Mouse (Mus musculus) urinary bladder, postnatal 25 days (tissue): ENCODE data around the gene Zfp410.
"Not testable (repeated sequence)": the region's sequence is repeated elsewhere in the genome, so short reads cannot be mapped to it uniquely, and the experiment has no call there.

ENCODE experiments used
- DNase-seq: peaks from one replicate; pipeline ENCODE4 v3.0.0; 2022; ENCODE audit warnings: low spot score

The Zfp410 gene

DNA sequence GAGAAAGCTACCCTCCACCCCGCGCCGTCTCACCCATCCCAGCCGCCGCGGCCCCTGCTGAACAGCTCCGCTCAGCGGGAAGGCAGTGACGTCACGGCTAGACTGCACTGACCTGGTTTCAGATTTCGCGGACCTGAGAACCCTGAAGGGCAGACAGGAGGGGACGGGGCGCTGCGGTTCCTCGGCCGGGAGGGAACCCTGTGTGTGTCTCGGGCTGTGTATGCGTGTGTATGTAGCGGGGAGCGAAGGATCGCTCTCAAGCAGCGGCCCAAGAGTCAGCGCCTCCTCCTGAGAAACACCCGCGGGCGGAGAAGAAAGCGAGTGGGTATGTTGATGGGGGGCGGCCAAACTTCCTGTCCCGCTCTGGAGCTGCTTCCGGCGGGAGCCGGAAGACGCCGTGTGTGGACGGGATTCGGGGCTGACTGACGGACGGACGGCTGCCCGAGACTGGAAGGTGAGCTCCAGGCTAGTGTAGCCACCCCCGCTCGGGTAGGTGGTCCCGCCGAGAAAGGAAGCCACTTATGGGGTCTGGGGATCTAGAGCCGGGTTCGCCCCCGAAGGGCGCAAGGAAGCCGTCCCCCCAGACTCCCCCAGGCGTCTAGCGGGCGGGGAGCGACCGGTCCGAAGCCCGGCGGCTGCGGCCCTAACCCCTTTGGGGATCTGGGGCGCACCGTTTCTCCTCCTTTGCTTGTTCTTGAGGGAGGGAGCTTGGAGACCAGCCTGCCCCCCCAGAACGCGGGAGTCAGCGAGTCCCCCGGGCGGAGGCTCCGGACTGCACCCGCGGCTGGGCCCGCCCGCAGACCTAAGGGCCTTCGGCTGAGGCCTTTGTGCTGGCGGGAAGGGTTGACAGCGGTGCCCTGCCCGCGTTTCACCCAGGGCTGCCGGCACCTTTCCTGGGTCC lies at the start of gene Zfp410:
Zfp410 (plus strand) TSS at position 132 of the 901 bp plus-strand sequence.
- peak; percentile 77 for DNase-seq

- DNase-seq, result no peak
Observed at GRCm38 (mm10) chr12:84267264-84267663, 49.4 kb upstream of the Zfp410 start.

DNA sequence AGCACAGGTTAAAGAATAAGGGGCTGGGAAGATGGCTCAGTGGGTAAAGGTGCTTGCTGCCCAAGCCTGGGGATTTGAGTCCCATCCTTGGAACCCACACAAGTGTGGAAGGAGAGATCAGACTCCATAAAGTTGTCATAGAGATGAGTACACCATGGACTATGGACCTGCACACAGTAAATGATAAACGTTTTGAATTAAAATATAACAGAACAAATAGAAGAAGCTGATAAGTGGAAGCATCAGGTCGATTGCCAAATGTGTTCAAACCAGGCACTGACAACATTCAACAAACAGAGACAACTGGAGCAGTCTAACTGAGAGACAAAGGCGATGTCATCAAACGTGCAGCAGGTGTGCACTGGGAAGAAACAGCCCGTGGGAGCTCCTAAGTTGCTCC lies 43.3 kb upstream of the Zfp410 start:
- no peak for DNase-seq

GRCm38 (mm10) chr12:84275288-84275687 lies 41.4 kb upstream of the Zfp410 start:
- no peak for DNase-seq

GRCm38 (mm10) chr12:84276288-84276687 lies 40.4 kb upstream of the Zfp410 start:
- no peak for DNase-seq

- DNase-seq, result no peak
Observed at GRCm38 (mm10) chr12:84276799-84277198, 39.9 kb upstream of the Zfp410 start.

GRCm38 (mm10) chr12:84277832-84278231 lies 38.8 kb upstream of the Zfp410 start:
- no peak for DNase-seq

- no peak for DNase-seq
Observed at GRCm38 (mm10) chr12:84278901-84279300, 37.8 kb upstream of the Zfp410 start.

DNA sequence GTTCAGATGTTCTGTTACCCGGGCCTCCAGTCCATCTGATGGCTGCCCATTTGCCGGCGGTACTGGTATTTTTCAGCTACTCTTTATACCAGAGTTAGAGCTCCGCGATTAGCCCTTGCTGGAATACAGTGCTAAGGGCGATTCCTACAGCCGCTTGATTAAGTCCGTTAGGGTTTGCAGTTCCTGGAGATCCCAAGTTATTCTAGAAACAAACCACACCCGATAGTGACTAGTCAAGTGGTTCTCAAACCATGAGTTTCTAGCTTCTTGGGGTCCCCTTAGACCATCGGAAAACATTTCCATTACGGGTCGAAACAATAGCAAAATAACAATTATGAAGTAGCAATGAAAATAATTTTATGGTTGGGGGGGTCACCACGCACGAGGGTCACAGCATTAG lies 32.3 kb upstream of the Zfp410 start:
- DNase-seq, result no peak

GRCm38 (mm10) chr12:84284885-84285592 lies 31.6 kb upstream of the Zfp410 start, which contains the start of gene Ptgr2:
Gene Ptgr2, plus strand, starts transcription at chr12:84285232.
- peak; percentile 89 for DNase-seq

DNA sequence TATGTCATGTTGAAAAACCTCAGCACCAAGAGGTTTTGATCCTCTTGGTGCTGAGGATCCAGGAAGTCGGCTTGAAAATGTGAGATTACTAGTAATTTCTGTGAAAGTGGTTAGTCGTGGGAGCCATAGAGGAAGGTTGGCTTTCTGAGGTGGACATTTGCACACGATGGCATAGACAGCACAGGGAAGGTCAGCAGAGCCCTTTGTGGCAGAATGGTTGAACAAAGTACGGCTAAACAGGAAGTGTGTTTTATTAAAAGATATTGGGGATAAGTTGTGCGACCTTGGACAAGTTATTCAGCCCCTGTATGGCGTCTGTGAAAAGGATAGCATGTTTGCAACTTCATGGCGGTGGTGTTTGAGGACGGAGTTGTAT lies 31.1 kb upstream of the Zfp410 start:
- no peak for DNase-seq

GRCm38 (mm10) chr12:84288461-84288860 lies 28.2 kb upstream of the Zfp410 start:
- peak; percentile 35 for DNase-seq

- DNase-seq, result no peak
Observed at GRCm38 (mm10) chr12:84297851-84298250, 18.8 kb upstream of the Zfp410 start.

GRCm38 (mm10) chr12:84299265-84299664 lies 17.4 kb upstream of the Zfp410 start:
- DNase-seq, result no peak

DNA sequence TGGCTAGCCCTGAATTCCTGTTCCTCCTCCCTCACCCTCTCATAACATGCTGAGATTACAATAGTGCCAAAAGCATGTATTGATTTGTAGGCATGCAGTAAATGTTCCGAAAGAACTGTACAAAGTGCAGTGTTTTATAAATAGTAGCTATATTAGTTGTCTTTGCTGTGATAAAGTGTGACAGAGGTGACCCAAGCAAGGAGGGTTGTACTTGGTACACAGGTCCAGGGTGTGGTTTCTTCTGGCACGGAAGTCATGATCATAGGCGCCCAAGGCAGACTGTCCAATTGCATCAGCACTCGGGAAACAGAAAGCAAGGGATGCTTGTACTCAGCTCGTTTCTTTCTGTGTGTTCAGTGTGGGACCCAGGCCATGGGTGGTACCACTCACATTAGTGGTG lies 12.6 kb upstream of the Zfp410 start:
- no peak for DNase-seq

DNA sequence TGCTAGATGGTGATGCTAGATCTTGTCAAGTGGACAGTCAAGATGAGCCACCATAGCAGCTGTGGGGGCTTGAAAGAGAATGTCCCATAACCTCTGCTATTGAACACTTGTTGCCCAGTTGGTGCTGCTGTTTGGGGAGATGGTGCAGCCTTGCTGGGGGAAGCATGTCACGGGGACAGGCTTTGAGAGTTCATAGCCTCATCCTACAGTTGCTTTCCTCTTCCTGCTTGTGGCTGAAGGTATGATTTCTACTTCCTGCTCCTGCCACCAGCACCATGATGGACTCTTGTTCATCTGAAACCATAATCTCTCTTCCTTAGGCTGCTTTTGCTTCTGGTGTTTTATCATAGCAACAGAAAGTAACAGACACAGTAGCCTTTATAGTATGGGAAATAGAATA lies 12.1 kb upstream of the Zfp410 start:
- no peak for DNase-seq

DNA sequence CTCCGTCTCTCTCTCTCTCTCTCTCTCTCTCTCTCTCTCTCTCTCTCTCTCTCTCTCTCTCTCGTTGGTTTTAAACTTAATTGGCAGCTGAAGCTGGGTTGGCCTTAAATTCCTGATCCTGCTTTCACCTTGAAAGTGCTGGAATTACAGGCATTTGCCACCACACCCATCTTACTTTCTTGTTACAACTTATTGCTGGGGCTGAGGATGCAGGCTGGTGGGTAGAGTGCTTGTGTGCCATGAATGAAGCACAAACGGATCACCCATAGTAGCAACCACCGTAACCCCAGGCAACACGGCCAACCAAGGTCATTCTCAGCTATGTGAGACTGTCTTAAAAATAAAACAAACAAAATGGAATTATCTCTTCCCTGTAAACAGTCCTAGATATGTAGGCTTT lies 5.3 kb upstream of the Zfp410 start:
- no peak for DNase-seq

- no peak for DNase-seq
Observed at GRCm38 (mm10) chr12:84316006-84316405, 646 bp upstream of the Zfp410 start.

DNA sequence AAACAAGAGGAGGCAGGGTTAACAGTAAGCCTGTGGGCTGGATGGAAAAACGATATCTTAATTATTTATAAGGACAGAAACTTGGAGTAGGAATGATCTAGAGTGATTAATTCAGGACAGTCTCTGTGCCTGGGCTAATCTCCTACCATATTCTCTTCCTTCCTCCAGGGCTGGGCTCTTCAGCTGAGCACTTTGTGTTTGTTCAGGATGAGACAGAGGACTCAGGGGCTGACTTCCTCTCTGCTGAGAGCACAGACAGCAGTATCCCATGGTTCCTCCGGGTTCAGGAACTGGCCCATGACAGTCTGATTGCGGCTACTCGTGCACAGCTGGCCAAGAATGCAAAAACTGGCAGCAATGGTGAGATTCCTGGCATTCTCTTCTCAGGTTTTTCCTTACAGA lies 10.5 kb downstream of the Zfp410 start:
- no peak for DNase-seq

DNA sequence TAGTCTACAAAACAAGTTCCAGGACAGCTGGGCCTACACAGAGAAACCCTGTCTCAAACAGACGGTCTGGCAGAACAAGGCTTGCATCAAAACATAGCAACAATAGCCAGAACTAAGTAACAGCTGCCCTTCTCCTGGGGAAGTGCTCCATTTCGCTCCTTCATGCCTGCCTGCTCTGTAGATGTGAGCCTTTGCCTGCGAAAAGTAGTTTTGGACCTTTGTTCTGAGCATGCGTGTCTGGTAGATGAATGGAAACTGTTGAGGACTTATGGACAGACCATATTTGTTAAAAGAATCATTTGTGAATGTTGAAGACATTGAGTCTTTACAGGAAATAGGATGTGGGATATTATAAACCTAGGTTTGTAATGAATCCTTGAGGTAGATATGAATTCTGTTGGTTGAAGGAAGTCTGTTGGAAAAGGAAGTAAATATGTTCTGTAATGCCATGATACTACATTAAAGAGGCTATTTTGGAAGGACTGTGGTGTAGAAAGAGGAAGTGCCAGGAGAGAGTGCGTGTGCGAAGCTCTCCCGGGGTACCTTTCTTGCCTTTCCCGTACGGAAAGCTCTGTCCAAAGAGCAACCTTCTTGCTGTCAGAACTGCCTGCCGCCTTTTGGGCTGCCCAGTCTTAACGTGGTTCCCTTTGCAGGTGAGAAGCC lies 20.4 kb downstream of the Zfp410 start:
- DNase-seq, result no peak

DNA sequence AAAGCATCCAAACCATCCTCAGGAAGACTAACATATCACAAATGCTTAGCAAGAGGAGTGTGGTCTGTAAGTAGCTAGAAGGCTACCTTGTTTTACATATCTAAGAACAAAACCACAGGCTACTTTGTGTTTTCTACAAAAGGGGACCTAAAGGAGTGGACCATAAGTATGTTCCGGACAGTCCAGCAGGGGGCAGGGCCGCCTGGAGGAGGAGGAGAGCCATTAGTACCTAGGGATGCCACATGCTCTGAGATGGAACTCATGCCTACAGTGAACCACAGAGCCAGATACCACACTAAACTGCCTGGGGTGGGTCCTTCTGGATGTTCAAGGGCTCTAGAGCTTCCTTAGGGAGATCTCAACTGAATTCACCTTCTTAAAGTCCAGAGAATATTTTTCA lies 30.5 kb downstream of the Zfp410 start:
- peak; percentile 38 for DNase-seq

DNA sequence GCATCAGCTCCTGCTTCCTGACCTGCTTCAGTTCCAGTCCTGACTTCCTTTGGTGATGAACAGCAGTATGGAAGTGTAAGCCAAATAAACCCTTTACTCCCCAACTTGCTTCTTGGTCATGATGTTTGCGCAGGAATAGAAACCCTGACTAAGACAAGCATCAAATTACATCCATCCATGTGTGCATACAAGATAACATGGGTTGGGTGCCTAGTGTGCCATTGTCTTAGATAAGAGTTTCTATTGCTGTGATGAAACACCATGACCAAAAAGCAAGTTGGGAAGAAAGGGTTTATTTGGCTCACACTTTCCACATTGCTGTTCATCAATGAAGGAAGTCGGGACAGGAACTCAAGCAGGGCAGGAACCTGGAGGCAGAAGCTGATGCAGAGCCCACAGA lies 42.0 kb downstream of the Zfp410 start:
- DNase-seq, result not testable (repeated sequence)
